Mouse (Mus musculus) lung, postnatal 0 days (tissue): Measurements from ENCODE around the gene Vmn1r63. TPM values are rescaled to one million over a fixed set of nuclear protein-coding genes. Genes with fewer than 3 reads are reported as not detected.
"Not testable (repeated sequence)": the region's sequence is repeated elsewhere in the genome, so short reads cannot be mapped to it uniquely, and the experiment has no call there.

Experiments used
- ATAC-seq: fragments of 200-750 bp; cut with Nextera tagmentation; 2 replicates; pipeline ENCODE4 v1.8.0; 2017; ENCODE audit warnings: moderate library complexity
- DNase-seq: peaks from one replicate; pipeline ENCODE4 v3.0.0-alpha.2; 2016; ENCODE audit warnings: low spot score
- H3K27ac ChIP-seq: fragments of 300-500 bp; sonication (generic); 2 replicates; pipeline ENCODE4 v1.5.1; 2014; ENCODE audit warnings: antibody characterized with exemption, mild to moderate bottlenecking, low read length, mixed read lengths
- H3K27me3 ChIP-seq: fragments of 300-500 bp; sonication (generic); replicated peaks from 2 replicates; pipeline ENCODE4 v1.6.1; 2014; ENCODE audit warnings: low read length, mixed read lengths; ENCODE audit not compliant: insufficient read depth
- H3K36me3 ChIP-seq: fragments of 300-500 bp; sonication (generic); 2 replicates; pipeline ENCODE4 v1.6.1; 2014; ENCODE audit warnings: low read length, mixed read lengths; ENCODE audit not compliant: insufficient read depth
- H3K4me1 ChIP-seq: fragments of 300-500 bp; sonication (generic); 2 replicates; pipeline ENCODE4 v1.6.1; 2014; ENCODE audit warnings: antibody characterized with exemption, low read depth, low read length, mixed read lengths; ENCODE audit not compliant: insufficient read depth
- H3K4me2 ChIP-seq: fragments of 300-500 bp; sonication (generic); replicated peaks from 2 replicates; pipeline ENCODE4 v1.6.1; 2014; ENCODE audit warnings: low read depth, mild to moderate bottlenecking, low read length, moderate library complexity, mixed read lengths
- H3K4me3 ChIP-seq: fragments of 300-500 bp; sonication (generic); 2 replicates; pipeline ENCODE4 v1.5.1; 2014; ENCODE audit warnings: low read depth, low read length
- H3K9ac ChIP-seq: fragments of 300-500 bp; sonication (generic); replicated peaks from 2 replicates; pipeline ENCODE4 v1.6.1; 2014; ENCODE audit warnings: low read depth, mild to moderate bottlenecking
- H3K9me3 ChIP-seq: fragments of 300-500 bp; sonication (generic); 2 replicates; pipeline ENCODE4 v1.6.1; 2016; ENCODE audit warnings: low read length, mixed read lengths
- WGBS: fragments of 180-500 bp; shearing (Covaris S2); extraction: QIAGEN DNeasy Blood & Tissue Kit; methylation state at CpG from one replicate; pipeline ENCODE4 v1.1.7; 2014; 5-methylcytosine and 5-hydroxymethylcytosine counted together
- polyA plus RNA-seq: library from polyadenylated mRNA; unstranded; fragments of >200 nt; fragmentation: Nextera tagmentation; extraction: Ambion mirVana; gene quantifications from 2 replicates; pipeline ENCODE4 v1.2.1, GENCODE M21; 2015

Gene Vmn1r63
- polyA plus RNA-seq = not detected in 2 replicates

GRCm38 (mm10) chr7:5805345-5805744 is at the start of gene Vmn1r63:
Gene Vmn1r63 (minus strand): TSS chr7:5805445.
- H3K27me3 ChIP-seq = not testable (repeated sequence)
- WGBS = no CpG with 5 or more reads among the region's 2 CpGs

More at GRCm38 (mm10) chr7:5805345-5805744, at the start of gene Vmn1r63:
- H3K4me1 ChIP-seq, H3K9me3 ChIP-seq, H3K4me2 ChIP-seq, ATAC-seq, DNase-seq, H3K36me3 ChIP-seq, H3K27ac ChIP-seq, H3K9ac ChIP-seq, H3K4me3 ChIP-seq: not testable (repeated sequence)

Other genes with a start within 250 kb of the Vmn1r63 start
- gene Vmn1r61, start 192.2 kb downstream of the Vmn1r63 start, polyA plus RNA-seq = not detected in 2 replicates
- not detected in 2 replicates for gene Vmn1r62, start 131.8 kb downstream of the Vmn1r63 start, polyA plus RNA-seq
- gene Vmn1r64, start 79.1 kb upstream of the Vmn1r63 start, polyA plus RNA-seq = not detected in 2 replicates
- gene Vmn1r65, start 205.6 kb upstream of the Vmn1r63 start, polyA plus RNA-seq = not detected in 2 replicates
- gene Nlrp4c, start 239.7 kb upstream of the Vmn1r63 start, polyA plus RNA-seq = not detected in 2 replicates